Mouse (Mus musculus) thymus, adult 2 months (tissue): Measurements from ENCODE around the gene Vegfb. TPM values are rescaled to one million over a fixed set of nuclear protein-coding genes. Genes with fewer than 3 reads are reported as not detected.

Experiments
- DNase-seq: peaks from one replicate; pipeline ENCODE4 v3.0.0; 2021
- H3K27ac ChIP-seq: fragments of 200-500 bp; 2 replicates; pipeline ENCODE4 v1.5.1; 2012; ENCODE audit warnings: low read length, control low read depth; ENCODE audit not compliant: control insufficient read depth, insufficient read depth
- H3K27me3 ChIP-seq: fragments of 200-500 bp; 2 replicates; pipeline ENCODE4 v1.6.1; 2012; ENCODE audit warnings: mild to moderate bottlenecking, low read length, moderate library complexity, mixed read lengths; ENCODE audit not compliant: control insufficient read depth, insufficient read depth
- H3K36me3 ChIP-seq: fragments of 200-500 bp; 2 replicates; pipeline ENCODE4 v1.6.1; 2012; ENCODE audit warnings: mild to moderate bottlenecking, low read length, moderate library complexity; ENCODE audit not compliant: control insufficient read depth, insufficient read depth
- H3K4me1 ChIP-seq: fragments of 200-500 bp; replicated peaks from 2 replicates; pipeline ENCODE4 v1.6.1; 2012; ENCODE audit warnings: low read length; ENCODE audit not compliant: control insufficient read depth, insufficient read depth
- H3K4me3 ChIP-seq: fragments of 200-500 bp; 2 replicates; pipeline ENCODE4 v1.5.1; 2012; ENCODE audit warnings: mild to moderate bottlenecking, low read length, control low read depth, moderate library complexity; ENCODE audit not compliant: control insufficient read depth, insufficient read depth
- CTCF ChIP-seq: fragments of 200-500 bp; IDR thresholded peaks from 2 replicates; pipeline ENCODE4 v1.5.1; 2012; ENCODE audit warnings: mild to moderate bottlenecking, control low read depth, low read length, moderate library complexity, borderline replicate concordance; ENCODE audit not compliant: control insufficient read depth, poor library complexity, insufficient read depth; ENCODE audit errors: extremely low read depth
- POLR2A ChIP-seq: fragments of 200-500 bp; IDR thresholded peaks from 2 replicates; pipeline ENCODE4 v1.6.1; 2012; ENCODE audit warnings: mild to moderate bottlenecking, low read length, control low read depth, moderate library complexity; ENCODE audit not compliant: control insufficient read depth, poor library complexity, insufficient read depth; ENCODE audit errors: extremely low read depth
- WGBS: fragments of 180-500 bp; shearing (Covaris S2); methylation state at CpG from one replicate; pipeline ENCODE4 v1.1.7; 2018; 5-methylcytosine and 5-hydroxymethylcytosine counted together
- polyA plus RNA-seq: library from polyadenylated mRNA; depleted of rRNA; stranded (reverse); fragments of >200 nt; gene quantifications from 2 replicates; pipeline ENCODE4 v1.2.3, GENCODE M21; 2012

Gene Vegfb
- polyA plus RNA-seq, 1 experiment = 38.4 TPM

DNA sequence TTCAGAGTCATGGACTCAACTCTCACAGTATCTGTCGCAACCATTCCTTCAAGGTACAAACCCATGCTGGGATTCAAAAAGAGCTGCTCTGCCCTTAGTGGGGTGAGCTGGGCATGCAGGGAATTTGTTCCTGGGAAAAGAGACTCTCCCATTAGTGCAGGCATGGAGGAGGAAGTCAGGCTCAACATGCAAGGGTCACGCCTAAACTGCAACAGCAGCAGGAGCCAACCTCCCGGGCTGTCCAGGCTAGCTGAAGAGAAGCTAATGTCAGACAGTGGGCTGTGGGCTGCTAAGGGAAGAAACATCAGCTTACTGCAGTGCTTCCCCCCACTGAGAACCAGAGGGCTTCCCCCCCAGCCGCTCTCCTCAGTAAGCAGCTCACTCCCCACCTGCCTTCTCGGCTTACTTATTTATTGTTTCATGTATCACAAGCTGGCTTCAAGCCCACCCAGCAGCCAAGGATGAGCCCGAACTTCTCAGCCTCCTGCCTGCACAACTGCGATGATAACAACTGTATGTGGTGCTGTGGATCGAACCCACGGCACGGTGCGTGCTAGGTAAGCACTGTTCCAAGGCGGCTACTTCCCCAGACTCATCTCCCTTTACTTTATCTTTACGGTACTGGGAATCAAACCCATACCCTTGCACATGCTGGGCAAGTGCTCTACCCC is 15.1 kb downstream of the Vegfb start:
- Histone ChIP-seq H3K36me3 (peaks cover under 1% of the 10 kb centered on the region; the same call in 1 of the 2 replicates), H3K27ac (no peak overlapping the region), H3K27me3 (no peaks in the 10 kb centered on the region), H3K4me3 (no peak overlapping the region), H3K4me1 (peaks cover 40% of the 10 kb centered on the region)
- TF ChIP-seq POLR2A (no peak), CTCF (no peak)
- no peak for DNase-seq
- 88% methylated on average over 13 of the region's 13 CpGs for WGBS

DNA sequence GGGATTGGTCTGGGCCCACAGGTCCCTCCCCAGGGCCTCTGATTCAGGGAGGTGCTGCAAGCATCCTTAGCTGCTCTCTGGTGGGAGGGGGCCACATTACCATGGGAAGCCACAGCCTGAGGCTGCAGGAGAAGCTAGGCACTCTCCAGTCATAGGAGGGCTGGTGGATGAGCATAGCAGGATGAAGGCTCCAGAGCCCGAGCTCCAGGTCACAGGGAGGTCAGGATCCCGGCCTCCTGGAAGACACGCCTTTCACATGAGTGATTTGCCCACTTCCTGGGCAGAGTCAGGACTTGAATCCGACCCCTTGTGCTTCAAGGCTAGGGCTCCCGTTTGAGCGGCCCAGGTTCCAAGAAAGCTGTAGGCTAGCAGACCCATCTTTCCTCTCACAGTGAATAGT is 15.8 kb downstream of the Vegfb start:
- Histone ChIP-seq H3K36me3 (no peaks in the 10 kb centered on the region), H3K27me3 (no peaks in the 10 kb centered on the region), H3K27ac (no peak overlapping the region), H3K4me3 (no peak overlapping the region), H3K4me1 (peaks cover 35% of the 10 kb centered on the region)
- DNase-seq = no peak
- TF ChIP-seq POLR2A = no peak
- no peak for TF ChIP-seq CTCF
- WGBS = 92% methylated on average over 6 of the region's 6 CpGs

DNA sequence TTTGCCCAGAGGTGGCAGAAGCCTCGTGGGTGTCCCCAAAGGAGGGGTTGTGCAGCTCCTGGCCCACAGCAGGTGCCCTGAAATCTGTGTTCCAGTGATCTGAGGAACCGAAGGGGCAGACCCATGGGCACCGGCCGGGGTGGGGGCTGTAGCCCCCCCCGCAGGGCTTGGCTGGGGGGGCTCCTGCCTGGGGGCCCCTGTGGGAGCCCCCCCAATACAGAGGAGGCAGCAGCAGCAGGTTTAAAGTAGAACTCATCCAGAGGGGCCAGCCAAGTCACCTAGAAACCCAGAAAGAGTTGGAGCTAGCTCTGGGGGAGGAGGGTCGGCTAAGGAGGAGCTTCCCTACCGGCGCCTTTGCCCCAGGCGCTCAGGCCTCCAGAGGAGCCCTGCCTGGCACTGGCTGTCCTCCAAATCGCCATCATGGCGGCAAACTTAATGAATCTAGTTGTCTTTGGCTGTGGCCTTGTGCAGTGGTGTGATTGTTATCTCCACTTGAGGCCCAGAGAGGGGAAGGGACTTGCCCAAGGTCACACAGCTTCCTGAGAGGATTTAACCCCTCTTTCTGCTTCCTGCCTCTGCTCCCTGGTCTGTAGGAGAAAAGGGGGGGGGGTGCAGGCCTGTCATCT is 16.9 kb downstream of the Vegfb start:
- DNase-seq = no peak
- TF ChIP-seq CTCF (no peak), POLR2A (no peak)
- Histone ChIP-seq H3K27ac (no peak overlapping the region), H3K27me3 (no peaks in the 10 kb centered on the region), H3K36me3 (no peaks in the 10 kb centered on the region), H3K4me3 (no peak overlapping the region), H3K4me1 (peaks cover 30% of the 10 kb centered on the region)
- WGBS = 51% methylated on average over 11 of the region's 11 CpGs

DNA sequence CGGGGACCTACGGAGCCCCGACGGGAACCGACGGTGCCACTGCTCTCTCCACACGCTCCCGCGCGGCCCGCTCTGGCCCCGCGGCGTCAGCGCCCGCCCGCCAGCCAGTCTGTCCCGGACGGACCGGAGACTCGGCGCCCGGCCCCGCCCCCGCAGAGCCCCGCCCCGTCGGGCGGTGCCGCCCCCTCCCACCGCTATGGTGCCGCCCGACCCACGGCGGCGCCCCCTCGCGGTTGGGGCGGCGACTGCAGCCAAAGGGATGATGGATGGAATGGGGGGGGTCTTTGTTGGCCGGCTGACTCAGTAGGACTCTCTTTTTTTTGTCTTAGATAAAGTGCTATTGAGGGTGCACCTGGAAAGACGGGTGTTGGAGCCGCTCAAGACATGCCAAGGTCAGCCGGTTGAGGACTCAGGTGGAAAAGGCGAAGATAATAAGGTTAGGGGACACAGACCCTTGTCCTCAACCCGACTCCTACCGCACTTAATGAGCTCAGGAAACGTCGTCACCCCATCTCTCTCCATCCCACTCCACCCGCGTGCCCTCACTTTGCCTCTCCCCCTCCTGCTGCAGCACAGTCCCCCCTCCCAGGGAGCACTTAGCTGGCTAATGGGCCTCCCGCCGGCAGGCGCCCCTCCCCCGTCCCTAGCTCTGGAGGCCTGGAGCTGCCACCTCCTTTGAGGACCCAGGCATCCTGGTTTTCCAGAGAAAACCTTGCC is 17.6 kb downstream of the Vegfb start:
- peak; percentile 67 for DNase-seq
- Histone ChIP-seq H3K27me3 (no peaks in the 10 kb centered on the region), H3K4me3 (peak overlapping the region; percentile 51), H3K27ac (no peak overlapping the region), H3K4me1 (peaks cover 30% of the 10 kb centered on the region), H3K36me3 (no peaks in the 10 kb centered on the region)
- WGBS = 2% methylated on average over 55 of the region's 55 CpGs
- no peak for TF ChIP-seq POLR2A
- TF ChIP-seq CTCF = peak; percentile 94

DNA sequence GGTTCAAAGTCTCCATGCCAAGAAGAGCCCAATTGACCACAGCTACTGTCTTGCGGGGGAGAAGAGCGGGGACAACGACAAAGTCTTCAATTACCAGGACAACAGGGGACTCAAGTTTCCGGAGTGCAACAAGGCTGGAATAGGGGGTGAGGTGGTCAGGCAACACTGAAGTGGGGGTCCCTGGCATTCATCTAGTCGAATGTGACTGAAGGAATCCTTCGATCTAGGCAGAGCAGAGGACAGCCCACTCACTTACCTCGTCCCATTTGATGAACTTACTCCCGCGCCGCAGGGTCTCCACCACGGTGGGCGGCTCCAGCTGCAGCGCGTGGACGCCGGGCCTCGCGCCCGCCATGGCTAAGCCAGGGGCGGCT is 18.2 kb downstream of the Vegfb start:
- Histone ChIP-seq H3K27ac (no peak overlapping the region), H3K4me1 (peaks cover 30% of the 10 kb centered on the region), H3K4me3 (peak overlapping the region; percentile 51), H3K36me3 (no peaks in the 10 kb centered on the region), H3K27me3 (no peaks in the 10 kb centered on the region)
- no peak for DNase-seq
- TF ChIP-seq CTCF = no peak
- TF ChIP-seq POLR2A = no peak
- WGBS = 3% methylated on average over 20 of the region's 20 CpGs

DNA sequence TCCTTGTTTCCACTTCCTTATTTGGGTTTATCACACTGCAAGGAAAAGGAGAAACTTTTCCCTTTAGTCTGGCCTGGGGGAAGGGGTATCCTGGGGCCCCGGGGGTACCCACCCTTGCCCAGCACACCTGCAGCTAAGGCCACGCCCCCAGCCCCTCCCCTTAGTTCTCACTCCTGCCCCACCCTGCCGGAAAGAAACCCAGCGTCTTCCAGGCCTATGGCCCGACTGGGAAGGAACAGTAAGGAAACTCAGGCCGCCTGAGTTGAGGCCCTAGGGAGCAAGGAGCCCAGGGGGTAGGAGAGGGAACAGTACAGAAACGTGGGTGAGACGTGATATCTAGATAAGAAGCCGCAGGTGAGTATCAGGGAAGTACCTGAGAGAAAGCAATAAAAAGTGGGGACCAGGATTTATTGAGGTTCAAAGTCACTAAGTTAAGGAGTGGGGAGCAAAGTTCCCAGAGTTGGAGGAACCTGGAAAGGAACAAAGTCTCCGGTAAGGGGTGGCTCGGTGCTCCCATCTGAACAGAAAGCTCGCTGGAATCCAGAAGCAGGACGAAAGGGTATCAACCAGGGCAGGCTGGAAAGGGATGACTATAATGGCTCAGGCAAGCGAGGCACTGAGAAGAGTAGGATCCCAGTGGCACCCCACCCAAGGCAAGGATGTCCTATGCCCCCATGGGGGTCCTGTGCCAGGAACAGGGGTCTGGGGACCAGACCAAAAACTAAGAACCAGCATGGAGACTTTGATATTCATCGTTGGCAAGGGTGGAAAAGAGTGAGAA is 18.8 kb downstream of the Vegfb start:
- Histone ChIP-seq H3K4me1 (peaks cover 27% of the 10 kb centered on the region), H3K27me3 (no peaks in the 10 kb centered on the region), H3K36me3 (no peaks in the 10 kb centered on the region), H3K27ac (no peak overlapping the region), H3K4me3 (0 out of 2 replicates have a peak overlapping the region, but pooled peaks have one; percentile 3)
- DNase-seq = peak; percentile 39
- TF ChIP-seq CTCF (no peak), POLR2A (no peak)
- 26% methylated on average over 15 of the region's 15 CpGs for WGBS
